Mouse (Mus musculus) ES-Bruce4 (cell line): ENCODE data around the gene Ccng2.

Experiments used
- CTCF ChIP-seq: IDR thresholded peaks from one replicate; pipeline ENCODE4 v1.8.1; 2011; ENCODE audit warnings: low read depth, low read length
- POLR2A ChIP-seq: IDR thresholded peaks from one replicate; pipeline ENCODE4 v1.8.1; 2011; ENCODE audit warnings: low read length; ENCODE audit not compliant: insufficient read depth

- TF ChIP-seq POLR2A (peak; percentile 7), CTCF (no peak)
These were observed 972 bp downstream of the Ccng2 start for GRCm38 (mm10) chr5:93267851-93268606.
